Mouse (Mus musculus): ENCODE data around the gene Dab1. TPM values are rescaled to one million over a fixed set of nuclear protein-coding genes. Genes with fewer than 3 reads are reported as not detected.

Gene Dab1
- polyA plus RNA-seq, 1 experiment: 0.26 TPM

DNA sequence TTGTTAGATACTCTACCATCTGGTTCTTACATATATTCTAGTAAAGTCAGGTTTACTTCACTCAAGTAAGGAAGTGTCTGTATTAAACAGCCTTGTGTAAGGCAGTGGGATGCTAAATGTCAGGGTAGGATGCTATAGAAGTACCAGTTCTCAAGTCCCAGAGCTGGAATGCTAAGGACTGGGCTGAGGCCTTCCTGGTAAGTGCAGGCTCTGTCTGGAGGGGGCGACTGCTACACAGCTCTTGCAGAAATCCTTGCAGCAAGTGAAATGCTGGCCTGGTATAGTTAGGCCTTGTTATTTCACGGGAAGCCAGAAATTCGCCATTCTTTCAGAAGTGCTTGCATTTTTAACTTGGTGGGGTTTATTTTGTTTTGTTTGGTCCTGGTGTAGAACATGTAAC, 72.6 kb downstream of the Dab1 start:
- 69% methylated on average over 3 of the region's 3 CpGs for WGBS
- H3K4me3 ChIP-seq (ENCODE audit: extremely low read depth, insufficient read depth, insufficient read length): no peak overlapping the region

DNA sequence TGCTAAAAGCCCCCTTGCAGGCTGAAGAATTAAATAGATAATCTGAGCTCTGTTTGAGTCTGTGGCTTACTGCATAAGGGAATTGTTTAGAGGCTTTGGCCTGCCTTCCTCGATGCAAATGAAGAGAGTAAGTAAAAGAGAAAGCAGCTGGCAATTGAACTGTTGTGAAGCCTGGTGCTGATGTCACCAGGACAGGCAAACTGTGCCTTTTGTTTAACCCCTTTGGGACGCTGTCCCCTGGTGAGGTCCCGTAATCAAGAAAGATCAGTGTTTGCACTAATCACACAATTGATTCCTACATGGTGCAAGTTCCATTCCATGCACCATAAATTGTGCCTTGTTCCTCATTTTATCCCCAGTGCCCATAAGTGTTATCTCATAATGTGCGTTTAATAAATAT, 80.6 kb downstream of the Dab1 start:
- H3K27me3 ChIP-seq (ENCODE audit: control insufficient read depth, insufficient read depth, low read length): no peaks in the 10 kb centered on the region
- 62% methylated on average over 4 of the region's 4 CpGs for WGBS
- no peak overlapping the region for H3K4me3 ChIP-seq (ENCODE audit: extremely low read depth, insufficient read depth, insufficient read length)
- no peaks in the 10 kb centered on the region for H3K4me1 ChIP-seq (ENCODE audit: control insufficient read depth, insufficient read depth, insufficient read length)
- no peak for DNase-seq (ENCODE audit: low read depth in 1 of 2, low spot score in 2 of 2)
- H3K36me3 ChIP-seq (ENCODE audit: control insufficient read depth, insufficient read depth, low read length): no peaks in the 10 kb centered on the region
- TF ChIP-seq POLR2A (IDR thresholded peaks at IDR 0.05; ENCODE audit: low read depth, low read length) (no peak), CTCF (IDR thresholded peaks at IDR 0.05; ENCODE audit: extremely low read depth, insufficient read depth, insufficient read length, insufficient replicate concordance) (no peak)
- H3K27ac ChIP-seq (ENCODE audit: insufficient read depth, low read length): no peak overlapping the region

More for the DNA sequence above, 72.6 kb downstream of the Dab1 start:
- Histone ChIP-seq H3K27me3 (ENCODE audit: control insufficient read depth, insufficient read depth, low read length) (no peaks in the 10 kb centered on the region), H3K36me3 (ENCODE audit: control insufficient read depth, insufficient read depth, low read length) (no peaks in the 10 kb centered on the region), H3K27ac (ENCODE audit: insufficient read depth, low read length) (no peak overlapping the region), H3K4me1 (ENCODE audit: control insufficient read depth, insufficient read depth, insufficient read length) (no peaks in the 10 kb centered on the region)
- TF ChIP-seq POLR2A (IDR thresholded peaks at IDR 0.05; ENCODE audit: low read depth, low read length): no peak
- DNase-seq (ENCODE audit: low read depth in 1 of 2, low spot score in 2 of 2): no peak

- TF ChIP-seq CTCF (IDR thresholded peaks at IDR 0.05; ENCODE audit: extremely low read depth, insufficient read depth, insufficient read length, insufficient replicate concordance) (no peak), POLR2A (IDR thresholded peaks at IDR 0.05; ENCODE audit: low read depth, low read length) (no peak)
- Histone ChIP-seq H3K27ac (ENCODE audit: insufficient read depth, low read length) (no peak overlapping the region), H3K36me3 (ENCODE audit: control insufficient read depth, insufficient read depth, low read length) (no peaks in the 10 kb centered on the region), H3K27me3 (ENCODE audit: control insufficient read depth, insufficient read depth, low read length) (no peaks in the 10 kb centered on the region), H3K4me1 (ENCODE audit: control insufficient read depth, insufficient read depth, insufficient read length) (no peaks in the 10 kb centered on the region), H3K4me3 (ENCODE audit: extremely low read depth, insufficient read depth, insufficient read length) (no peak overlapping the region)
- no peak for DNase-seq (ENCODE audit: low read depth in 1 of 2, low spot score in 2 of 2)
- WGBS: 77% methylated on average over 6 of the region's 6 CpGs
These were observed 81.2 kb downstream of the Dab1 start for GRCm38 (mm10) chr4:103700392-103700791.

DNA sequence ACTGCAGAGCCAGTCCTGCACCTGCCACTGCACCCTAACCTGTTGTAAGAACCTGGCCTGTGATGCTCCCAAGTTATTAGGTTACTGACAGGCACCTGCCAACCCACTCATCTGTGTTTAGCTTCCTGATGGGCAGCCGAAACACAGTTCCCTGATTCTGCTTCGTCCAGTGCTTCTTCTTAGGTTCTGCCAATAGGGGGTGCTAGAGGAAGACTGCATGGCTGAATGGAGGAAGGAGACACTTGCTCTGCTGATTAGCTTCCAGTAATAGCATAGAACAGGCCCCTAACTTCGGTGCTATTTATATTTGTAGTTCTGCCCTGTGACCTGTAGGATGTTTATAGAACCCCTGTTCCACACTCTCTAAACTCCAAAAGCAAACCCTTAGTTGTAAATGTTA, 83.0 kb downstream of the Dab1 start:
- TF ChIP-seq POLR2A (IDR thresholded peaks at IDR 0.05; ENCODE audit: low read depth, low read length) (no peak), CTCF (IDR thresholded peaks at IDR 0.05; ENCODE audit: extremely low read depth, insufficient read depth, insufficient read length, insufficient replicate concordance) (no peak)
- WGBS: 26% methylated on average over 3 of the region's 3 CpGs
- no peak for DNase-seq (ENCODE audit: low read depth in 1 of 2, low spot score in 2 of 2)
- Histone ChIP-seq H3K27me3 (ENCODE audit: control insufficient read depth, insufficient read depth, low read length) (no peaks in the 10 kb centered on the region), H3K27ac (ENCODE audit: insufficient read depth, low read length) (no peak overlapping the region), H3K4me3 (ENCODE audit: extremely low read depth, insufficient read depth, insufficient read length) (no peak overlapping the region), H3K4me1 (ENCODE audit: control insufficient read depth, insufficient read depth, insufficient read length) (no peaks in the 10 kb centered on the region), H3K36me3 (ENCODE audit: control insufficient read depth, insufficient read depth, low read length) (no peaks in the 10 kb centered on the region)

GRCm38 (mm10) chr4:103704477-103704876, 85.3 kb downstream of the Dab1 start:
- no peaks in the 10 kb centered on the region for H3K27me3 ChIP-seq (ENCODE audit: control insufficient read depth, insufficient read depth, low read length)
- TF ChIP-seq POLR2A (IDR thresholded peaks at IDR 0.05; ENCODE audit: low read depth, low read length) (no peak), CTCF (IDR thresholded peaks at IDR 0.05; ENCODE audit: extremely low read depth, insufficient read depth, insufficient read length, insufficient replicate concordance) (no peak)
- no peaks in the 10 kb centered on the region for H3K4me1 ChIP-seq (ENCODE audit: control insufficient read depth, insufficient read depth, insufficient read length)
- H3K4me3 ChIP-seq (ENCODE audit: extremely low read depth, insufficient read depth, insufficient read length): no peak overlapping the region
- H3K27ac ChIP-seq (ENCODE audit: insufficient read depth, low read length): no peak overlapping the region
- DNase-seq (ENCODE audit: low read depth in 1 of 2, low spot score in 2 of 2): no peak
- H3K36me3 ChIP-seq (ENCODE audit: control insufficient read depth, insufficient read depth, low read length): no peaks in the 10 kb centered on the region
- whole genome bisulfite sequencing: 47% methylated on average over 2 of the region's 2 CpGs

DNA sequence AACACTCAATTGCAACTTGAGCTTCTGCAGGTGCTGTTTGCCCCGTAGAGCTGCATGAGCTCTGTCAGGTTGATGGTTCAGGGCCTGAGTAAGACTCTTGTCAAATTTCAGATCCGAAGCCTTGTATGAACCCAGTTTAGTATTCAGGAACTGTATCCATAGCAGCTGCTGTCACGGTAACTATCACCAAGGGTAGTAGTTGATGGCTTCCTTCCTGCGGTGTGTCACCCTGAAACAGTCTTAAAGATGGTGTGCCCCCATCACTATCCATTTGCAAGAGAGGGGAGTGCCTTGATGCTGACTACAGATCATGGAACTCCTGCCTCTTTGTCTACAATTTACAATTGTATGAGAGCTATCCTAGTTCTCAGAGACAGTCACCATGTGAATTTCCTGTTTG, 87.3 kb downstream of the Dab1 start:
- no peak overlapping the region for H3K4me3 ChIP-seq (ENCODE audit: extremely low read depth, insufficient read depth, insufficient read length)
- H3K27me3 ChIP-seq (ENCODE audit: control insufficient read depth, insufficient read depth, low read length): no peaks in the 10 kb centered on the region
- H3K27ac ChIP-seq (ENCODE audit: insufficient read depth, low read length): no peak overlapping the region
- H3K4me1 ChIP-seq (ENCODE audit: control insufficient read depth, insufficient read depth, insufficient read length): no peaks in the 10 kb centered on the region
- H3K36me3 ChIP-seq (ENCODE audit: control insufficient read depth, insufficient read depth, low read length): no peaks in the 10 kb centered on the region
- no peak for DNase-seq (ENCODE audit: low read depth in 1 of 2, low spot score in 2 of 2)
- TF ChIP-seq CTCF (IDR thresholded peaks at IDR 0.05; ENCODE audit: extremely low read depth, insufficient read depth, insufficient read length, insufficient replicate concordance) (no peak), POLR2A (IDR thresholded peaks at IDR 0.05; ENCODE audit: low read depth, low read length) (no peak)
- WGBS: 26% methylated on average over 4 of the region's 4 CpGs

- 13% methylated on average over 1 of the region's 1 CpGs for WGBS
- DNase-seq (ENCODE audit: low read depth in 1 of 2, low spot score in 2 of 2): no peak
- TF ChIP-seq CTCF (IDR thresholded peaks at IDR 0.05; ENCODE audit: extremely low read depth, insufficient read depth, insufficient read length, insufficient replicate concordance) (no peak), POLR2A (IDR thresholded peaks at IDR 0.05; ENCODE audit: low read depth, low read length) (no peak)
- H3K36me3 ChIP-seq (ENCODE audit: control insufficient read depth, insufficient read depth, low read length): no peaks in the 10 kb centered on the region
- no peaks in the 10 kb centered on the region for H3K27me3 ChIP-seq (ENCODE audit: control insufficient read depth, insufficient read depth, low read length)
- H3K4me1 ChIP-seq (ENCODE audit: control insufficient read depth, insufficient read depth, insufficient read length): no peaks in the 10 kb centered on the region; the same call in 1 of the 2 replicates
- no peak overlapping the region for H3K27ac ChIP-seq (ENCODE audit: insufficient read depth, low read length)
- no peak overlapping the region for H3K4me3 ChIP-seq (ENCODE audit: extremely low read depth, insufficient read depth, insufficient read length)
These were observed 88.0 kb downstream of the Dab1 start for GRCm38 (mm10) chr4:103707140-103707539.

Data from spleen, adult 2 months (tissue).